Mouse (Mus musculus) right cerebral cortex, adult 2 months (tissue): ENCODE results near the gene Lrrc75b.

ENCODE experiments used
- DNase-seq, 2 experiments: peaks; one replicate each; pipeline ENCODE4 v3.0.0; 2021 to 2022; ENCODE audit warnings: low spot score in 2 of 2

Lrrc75b gene

GRCm38 (mm10) chr10:75503692-75504091 lies 56.4 kb downstream of the Lrrc75b start:
- no peak for DNase-seq

- DNase-seq: no peak
These were observed 58.5 kb downstream of the Lrrc75b start for GRCm38 (mm10) chr10:75501641-75502040.

- DNase-seq: no peak
These were observed 59.8 kb downstream of the Lrrc75b start for GRCm38 (mm10) chr10:75500345-75500744.
